Mouse (Mus musculus) limb, embryonic 15.5 days (tissue): ENCODE data around the gene Trim59. TPM values are rescaled to one million over a fixed set of nuclear protein-coding genes. Genes with fewer than 3 reads are reported as not detected.
A peak's percentile ranks its signal among the peaks of the same experiment; 100 is the strongest.

Experiments
- ATAC-seq: fragments of 200-750 bp; cut with Nextera tagmentation; 2 replicates; pipeline ENCODE4 v1.8.0; 2017; ENCODE audit warnings: low read depth, moderate TSS enrichment; ENCODE audit not compliant: insufficient number of reproducible peaks, low FRiP score, low TSS enrichment
- H3K27ac ChIP-seq: fragments of 300-500 bp; sonication (generic); 2 replicates; pipeline ENCODE4 v1.5.1; 2015; ENCODE audit warnings: moderate library complexity, mild to moderate bottlenecking, inconsistent platforms
- H3K27me3 ChIP-seq: fragments of 300-500 bp; sonication (generic); 2 replicates; pipeline ENCODE4 v1.6.1; 2015; ENCODE audit warnings: inconsistent platforms
- H3K36me3 ChIP-seq: fragments of 300-500 bp; sonication (generic); 2 replicates; pipeline ENCODE4 v1.6.1; 2015; ENCODE audit warnings: inconsistent platforms
- H3K4me1 ChIP-seq: fragments of 300-500 bp; sonication (generic); 2 replicates; pipeline ENCODE4 v1.6.1; 2015; ENCODE audit warnings: inconsistent platforms
- H3K4me2 ChIP-seq: fragments of 300-500 bp; sonication (generic); 2 replicates; pipeline ENCODE4 v1.6.1; 2015; ENCODE audit warnings: mild to moderate bottlenecking, inconsistent platforms
- H3K4me3 ChIP-seq: fragments of 300-500 bp; sonication (generic); 2 replicates; pipeline ENCODE4 v1.5.1; 2015; ENCODE audit warnings: mild to moderate bottlenecking, inconsistent platforms
- H3K9ac ChIP-seq: fragments of 300-500 bp; sonication (generic); 2 replicates; pipeline ENCODE4 v1.6.1; 2015; ENCODE audit warnings: inconsistent platforms
- H3K9me3 ChIP-seq: fragments of 300-500 bp; sonication (generic); 2 replicates; pipeline ENCODE4 v1.6.1; 2016; ENCODE audit warnings: inconsistent platforms
- WGBS: fragments of 180-500 bp; shearing (Covaris S2); methylation state at CpG from one replicate; pipeline ENCODE4 v1.1.7; 2015; 5-methylcytosine and 5-hydroxymethylcytosine counted together
- polyA plus RNA-seq: library from polyadenylated mRNA; unstranded; fragments of >200 nt; fragmentation: Nextera tagmentation; extraction: Ambion mirVana; gene quantifications from 2 replicates; pipeline ENCODE4 v1.2.1, GENCODE M21; 2015

Trim59 gene
- 71.2 and 79.4 TPM in 2 replicates for polyA plus RNA-seq

GRCm38 (mm10) chr3:69044645-69045399 lies at the start of gene Trim59:
TSS of gene Trim59 (minus strand) at chr3:69044755.
- peak within 1 kb of the TSS; percentile 87 for H3K4me3 ChIP-seq
- peaks cover 8% of the 10 kb centered on the region for H3K4me1 ChIP-seq
- peak within 1 kb of the TSS; percentile 88 for H3K27ac ChIP-seq
- H3K27me3 ChIP-seq: no peaks in the 10 kb centered on the region
- under 1% methylated on average over 71 of the region's 80 CpGs for WGBS
- H3K9ac ChIP-seq: peak within 1 kb of the TSS; percentile 76
- ATAC-seq: peak; percentile 92
- H3K4me2 ChIP-seq: peak within 1 kb of the TSS; percentile 84
- no peaks in the 10 kb centered on the region for H3K9me3 ChIP-seq
- H3K36me3 ChIP-seq: no peaks in the 10 kb centered on the region

GRCm38 (mm10) chr3:69064005-69064404 lies 19.4 kb upstream of the Trim59 start:
- WGBS: 22% methylated on average over 1 of the region's 1 CpGs
- Histone ChIP-seq H3K9me3 (no peaks in the 10 kb centered on the region), H3K4me3 (no peak overlapping the region)

GRCm38 (mm10) chr3:69062764-69063163 lies 18.2 kb upstream of the Trim59 start:
- no peak for ATAC-seq
- Histone ChIP-seq H3K4me3 (no peak overlapping the region), H3K9ac (no peak overlapping the region), H3K36me3 (no peaks in the 10 kb centered on the region), H3K27ac (no peak overlapping the region), H3K4me1 (no peaks in the 10 kb centered on the region), H3K27me3 (no peaks in the 10 kb centered on the region), H3K9me3 (no peaks in the 10 kb centered on the region), H3K4me2 (no peak overlapping the region)
- WGBS: 93% methylated on average over 1 of the region's 1 CpGs

More at GRCm38 (mm10) chr3:69064005-69064404, 19.4 kb upstream of the Trim59 start:
- Histone ChIP-seq H3K36me3 (no peaks in the 10 kb centered on the region), H3K9ac (no peak overlapping the region), H3K27ac (no peak overlapping the region), H3K27me3 (no peaks in the 10 kb centered on the region), H3K4me1 (no peaks in the 10 kb centered on the region), H3K4me2 (no peak overlapping the region)
- ATAC-seq: no peak

- H3K9ac ChIP-seq: no peak overlapping the region
- no peak for ATAC-seq
Measured at GRCm38 (mm10) chr3:69060672-69061071, 16.1 kb upstream of the Trim59 start.

GRCm38 (mm10) chr3:69055871-69056270 lies 11.3 kb upstream of the Trim59 start:
- Histone ChIP-seq H3K4me2 (no peak overlapping the region), H3K36me3 (no peaks in the 10 kb centered on the region), H3K9ac (no peak overlapping the region), H3K27me3 (no peaks in the 10 kb centered on the region), H3K4me3 (no peak overlapping the region), H3K9me3 (no peaks in the 10 kb centered on the region), H3K4me1 (no peaks in the 10 kb centered on the region), H3K27ac (no peak overlapping the region)
- WGBS: 85% methylated on average over 3 of the region's 3 CpGs
- no peak for ATAC-seq

More at GRCm38 (mm10) chr3:69060672-69061071, 16.1 kb upstream of the Trim59 start:
- Histone ChIP-seq H3K9me3 (no peaks in the 10 kb centered on the region), H3K27ac (no peak overlapping the region), H3K27me3 (no peaks in the 10 kb centered on the region), H3K4me2 (no peak overlapping the region), H3K4me3 (no peak overlapping the region), H3K36me3 (no peaks in the 10 kb centered on the region), H3K4me1 (no peaks in the 10 kb centered on the region)
- 93% methylated on average over 4 of the region's 4 CpGs for WGBS

GRCm38 (mm10) chr3:69054760-69055432 lies 10.3 kb upstream of the Trim59 start:
- H3K27me3 ChIP-seq: no peaks in the 10 kb centered on the region
- H3K9ac ChIP-seq: no peak overlapping the region
- no peak overlapping the region for H3K4me3 ChIP-seq
- no peak overlapping the region for H3K4me2 ChIP-seq
- H3K9me3 ChIP-seq: no peaks in the 10 kb centered on the region
- WGBS: 82% methylated on average over 7 of the region's 7 CpGs
- no peaks in the 10 kb centered on the region for H3K36me3 ChIP-seq
- H3K27ac ChIP-seq: no peak overlapping the region
- no peak for ATAC-seq
- H3K4me1 ChIP-seq: no peaks in the 10 kb centered on the region

- no peaks in the 10 kb centered on the region for H3K27me3 ChIP-seq
- no peak overlapping the region for H3K9ac ChIP-seq
- WGBS: 79% methylated on average over 11 of the region's 11 CpGs
- H3K36me3 ChIP-seq: no peaks in the 10 kb centered on the region
- H3K4me2 ChIP-seq: no peak overlapping the region
- H3K4me3 ChIP-seq: no peak overlapping the region
- no peak for ATAC-seq
- H3K27ac ChIP-seq: no peak overlapping the region
- no peaks in the 10 kb centered on the region for H3K4me1 ChIP-seq
- no peaks in the 10 kb centered on the region for H3K9me3 ChIP-seq
Measured at GRCm38 (mm10) chr3:69051894-69052293, 7.3 kb upstream of the Trim59 start.

- no peaks in the 10 kb centered on the region for H3K9me3 ChIP-seq
- 82% methylated on average over 6 of the region's 6 CpGs for WGBS
- H3K27ac ChIP-seq: no peak overlapping the region
- H3K4me1 ChIP-seq: peaks cover 6% of the 10 kb centered on the region
- no peak overlapping the region for H3K4me3 ChIP-seq
- no peak for ATAC-seq
- no peaks in the 10 kb centered on the region for H3K36me3 ChIP-seq
- no peaks in the 10 kb centered on the region for H3K27me3 ChIP-seq
- H3K4me2 ChIP-seq: no peak overlapping the region
- no peak overlapping the region for H3K9ac ChIP-seq
Measured at GRCm38 (mm10) chr3:69049011-69049410, 4.5 kb upstream of the Trim59 start.

GRCm38 (mm10) chr3:69047684-69048083 lies 3.1 kb upstream of the Trim59 start:
- Histone ChIP-seq H3K36me3 (no peaks in the 10 kb centered on the region), H3K4me3 (no peak overlapping the region), H3K9ac (no peak overlapping the region), H3K27me3 (no peaks in the 10 kb centered on the region), H3K4me1 (peaks cover 8% of the 10 kb centered on the region), H3K4me2 (no peak overlapping the region), H3K27ac (no peak overlapping the region), H3K9me3 (no peaks in the 10 kb centered on the region)
- ATAC-seq: no peak
- WGBS: 72% methylated on average over 4 of the region's 4 CpGs

- Histone ChIP-seq H3K4me1 (peaks cover 8% of the 10 kb centered on the region), H3K9me3 (no peaks in the 10 kb centered on the region), H3K9ac (no peak overlapping the region), H3K4me2 (no peak overlapping the region), H3K27me3 (no peaks in the 10 kb centered on the region), H3K36me3 (no peaks in the 10 kb centered on the region), H3K27ac (no peak overlapping the region), H3K4me3 (no peak overlapping the region)
- 56% methylated on average over 4 of the region's 4 CpGs for WGBS
- ATAC-seq: no peak
Measured at GRCm38 (mm10) chr3:69046509-69046908, 2.0 kb upstream of the Trim59 start.

GRCm38 (mm10) chr3:69045750-69046149 lies 1.2 kb upstream of the Trim59 start:
- Histone ChIP-seq H3K9ac (no peak overlapping the region), H3K27ac (no peak overlapping the region), H3K36me3 (no peaks in the 10 kb centered on the region), H3K9me3 (no peaks in the 10 kb centered on the region), H3K4me1 (peaks cover 8% of the 10 kb centered on the region), H3K27me3 (no peaks in the 10 kb centered on the region), H3K4me2 (peak overlapping the region; percentile 84), H3K4me3 (peak overlapping the region; percentile 87)
- 25% methylated on average over 13 of the region's 13 CpGs for WGBS
- no peak for ATAC-seq

- WGBS: 2% methylated on average over 9 of the region's 9 CpGs
Measured at GRCm38 (mm10) chr3:69045400-69045703, 797 bp upstream of the Trim59 start.

More at GRCm38 (mm10) chr3:69045400-69045703, 797 bp upstream of the Trim59 start:
- no peak for ATAC-seq
- Histone ChIP-seq H3K27ac (peak overlapping the region; percentile 88), H3K27me3 (no peaks in the 10 kb centered on the region), H3K36me3 (no peaks in the 10 kb centered on the region), H3K4me1 (peaks cover 8% of the 10 kb centered on the region), H3K4me3 (peak overlapping the region; percentile 87), H3K9ac (peak overlapping the region; percentile 61), H3K4me2 (peak overlapping the region; percentile 84), H3K9me3 (no peaks in the 10 kb centered on the region)
